Mouse (Mus musculus) cerebellum, adult 11 months (tissue): ENCODE measurements around the gene Zbtb20.

ENCODE experiments used
- DNase-seq: peaks from one replicate; pipeline ENCODE4 v3.0.0; 2022

Zbtb20 gene

DNA sequence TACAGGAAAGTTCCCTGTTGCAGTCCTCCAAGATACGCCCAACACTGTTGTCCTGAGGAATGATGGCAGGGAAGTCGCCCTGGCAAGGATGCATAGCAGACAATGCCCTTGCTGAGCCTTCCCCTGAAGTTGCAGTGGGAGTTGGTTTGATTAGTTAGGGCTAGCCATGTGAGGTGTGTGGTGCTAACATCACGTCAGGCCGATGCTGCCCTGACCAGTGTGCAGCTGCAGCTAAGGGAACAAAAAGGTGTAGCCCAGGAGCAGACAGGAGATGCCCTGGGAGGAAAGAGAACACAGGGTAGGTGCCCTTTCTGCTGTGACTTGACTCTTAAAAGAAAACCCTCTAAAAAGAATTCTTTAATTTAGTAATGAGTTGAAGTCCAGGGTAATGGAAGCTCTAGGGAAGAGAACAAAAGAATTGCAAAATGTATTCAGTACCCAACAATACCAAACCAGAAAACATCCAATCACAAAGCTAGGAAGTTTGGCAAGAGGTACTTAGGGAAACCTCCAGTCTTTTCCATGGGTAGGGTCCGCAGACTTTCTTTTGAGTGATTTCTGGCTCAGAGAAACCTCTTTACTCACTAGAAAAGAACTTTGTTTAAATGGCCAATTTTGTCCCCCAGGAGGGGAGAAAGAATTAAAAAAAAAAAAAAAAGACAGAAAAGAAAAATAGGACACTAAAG is 747.8 kb downstream of the Zbtb20 start:
- no peak for DNase-seq

DNA sequence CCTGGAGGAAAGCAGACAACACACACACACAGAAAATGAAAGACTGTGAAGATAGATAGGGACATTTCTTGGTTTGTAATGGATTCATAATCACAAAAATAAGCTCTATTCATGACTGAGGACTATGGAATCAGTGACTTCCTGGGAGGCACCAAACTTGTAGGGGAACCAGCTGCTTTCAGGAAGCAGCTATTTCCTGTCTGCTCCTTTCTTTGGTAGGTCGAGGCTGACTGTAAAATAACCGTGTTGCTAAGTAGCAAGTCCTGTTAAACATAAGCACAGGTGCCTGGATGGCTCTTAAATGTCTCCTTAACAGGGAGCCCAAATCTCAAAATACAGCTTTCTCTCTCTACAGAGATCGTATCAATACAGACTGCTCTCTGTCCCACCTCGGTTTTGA is 749.2 kb downstream of the Zbtb20 start:
- no peak for DNase-seq

DNA sequence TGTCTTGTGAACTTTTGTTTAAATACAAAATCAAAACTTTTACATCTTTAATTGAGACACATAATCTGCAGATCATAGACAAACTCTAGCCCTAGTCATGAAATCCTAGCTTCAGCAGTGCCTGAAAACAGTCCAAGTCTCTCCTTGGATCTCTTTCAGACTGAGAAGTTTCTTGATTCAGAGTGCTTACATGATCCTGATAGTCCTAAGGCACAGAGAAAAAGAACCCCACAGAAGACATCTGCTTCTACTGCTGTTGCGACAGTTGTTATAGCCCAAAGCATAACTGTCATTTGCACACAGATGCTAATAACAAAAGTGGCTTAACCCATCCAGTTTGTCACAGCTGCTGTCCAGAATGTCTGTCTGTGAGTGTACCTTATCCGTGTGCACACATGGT is 749.6 kb downstream of the Zbtb20 start:
- DNase-seq = no peak

DNA sequence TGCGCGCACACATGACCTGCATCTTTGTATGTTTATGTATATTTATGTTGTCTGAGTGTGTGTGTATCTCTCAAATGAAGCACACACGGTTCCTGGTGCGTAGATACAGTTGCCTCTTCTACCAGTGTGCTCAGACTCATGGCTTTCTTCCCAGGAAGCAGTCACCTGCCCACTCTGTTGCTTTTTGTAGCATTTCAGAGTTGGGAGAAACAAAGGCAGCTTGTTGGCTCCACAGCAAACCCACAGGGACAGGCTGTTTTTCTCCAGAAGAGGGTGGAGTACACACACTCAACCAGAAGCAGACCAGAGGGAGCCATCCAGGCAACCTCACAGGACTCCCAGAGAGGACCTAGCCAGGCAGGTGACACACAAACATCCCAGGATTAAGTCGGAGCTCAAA is 750.3 kb downstream of the Zbtb20 start:
- DNase-seq = no peak

DNA sequence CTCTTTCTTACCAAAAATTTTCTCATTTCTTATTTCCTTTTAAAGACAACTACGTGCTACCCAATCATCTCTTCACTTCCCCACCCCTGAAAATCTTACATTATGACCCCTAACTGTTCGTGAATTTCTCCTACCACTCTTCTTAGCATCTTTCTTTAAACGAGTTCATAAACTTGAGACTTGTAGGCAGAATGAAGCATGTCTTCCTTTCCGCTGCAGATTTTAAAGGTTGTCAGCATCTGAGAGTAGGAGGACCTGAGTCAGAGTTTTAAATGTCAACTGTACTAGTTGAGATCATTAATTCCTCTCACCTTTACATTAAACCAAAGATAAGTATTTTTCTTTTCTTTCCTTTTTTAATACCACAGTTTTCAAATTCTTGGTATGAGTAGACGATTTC is 753.0 kb downstream of the Zbtb20 start:
- DNase-seq = no peak

DNA sequence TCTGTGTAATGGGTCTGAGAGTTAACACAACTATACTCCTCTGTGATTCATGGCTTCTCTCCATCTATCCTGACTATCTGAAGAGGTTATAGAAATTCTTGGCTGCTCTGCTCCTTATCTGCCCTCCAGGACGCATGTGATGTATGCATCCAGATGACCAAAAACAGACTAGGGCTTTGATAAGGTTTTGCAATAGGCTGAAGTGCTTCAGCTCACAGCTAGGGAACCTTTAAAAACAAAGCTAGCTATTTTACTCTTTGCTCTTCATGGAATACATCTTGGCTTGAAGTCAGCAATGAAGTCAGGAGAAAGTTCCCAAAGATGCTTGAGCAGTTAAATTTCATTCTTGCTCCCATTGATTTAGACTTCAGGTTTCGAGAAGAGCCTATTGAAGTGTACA is 756.1 kb downstream of the Zbtb20 start:
- DNase-seq = no peak

DNA sequence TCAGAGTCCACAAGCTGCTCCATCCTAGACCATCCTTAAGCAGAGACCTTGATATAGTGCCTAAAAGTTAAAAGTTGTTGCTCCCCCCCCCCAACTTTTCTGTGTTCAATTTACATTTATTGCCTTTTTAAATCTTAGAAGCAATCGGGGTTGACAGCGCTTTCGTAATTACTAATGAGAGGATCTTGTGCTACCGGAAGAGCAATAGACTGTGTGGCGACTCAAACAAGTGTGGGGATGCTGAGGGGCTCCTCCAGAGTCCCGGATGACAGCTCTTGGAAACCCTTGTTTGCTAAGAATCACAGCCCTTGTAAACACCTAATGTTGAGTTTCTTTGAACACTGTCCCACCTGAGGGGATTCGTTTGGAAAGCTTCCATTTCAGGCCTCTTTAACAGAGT is 758.4 kb downstream of the Zbtb20 start:
- DNase-seq = no peak

DNA sequence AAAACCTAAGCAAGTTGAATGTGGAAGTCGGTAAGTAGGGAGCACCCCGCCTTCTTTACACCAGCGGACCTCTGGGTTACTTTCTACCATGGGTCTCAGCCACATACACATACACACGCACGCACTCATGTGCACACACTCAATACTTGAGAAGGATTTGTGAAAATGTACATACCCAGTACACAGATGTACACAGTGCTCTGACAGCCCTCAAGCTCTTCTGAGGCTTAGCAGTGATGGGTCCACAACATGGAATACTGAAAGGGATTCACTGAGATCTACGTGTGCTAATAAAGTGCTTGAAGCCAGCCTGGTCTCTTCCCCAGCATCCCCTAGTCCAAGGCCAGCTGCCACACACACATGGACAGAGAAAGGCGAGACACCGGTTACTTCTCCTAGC is 761.6 kb downstream of the Zbtb20 start:
- no peak for DNase-seq

DNA sequence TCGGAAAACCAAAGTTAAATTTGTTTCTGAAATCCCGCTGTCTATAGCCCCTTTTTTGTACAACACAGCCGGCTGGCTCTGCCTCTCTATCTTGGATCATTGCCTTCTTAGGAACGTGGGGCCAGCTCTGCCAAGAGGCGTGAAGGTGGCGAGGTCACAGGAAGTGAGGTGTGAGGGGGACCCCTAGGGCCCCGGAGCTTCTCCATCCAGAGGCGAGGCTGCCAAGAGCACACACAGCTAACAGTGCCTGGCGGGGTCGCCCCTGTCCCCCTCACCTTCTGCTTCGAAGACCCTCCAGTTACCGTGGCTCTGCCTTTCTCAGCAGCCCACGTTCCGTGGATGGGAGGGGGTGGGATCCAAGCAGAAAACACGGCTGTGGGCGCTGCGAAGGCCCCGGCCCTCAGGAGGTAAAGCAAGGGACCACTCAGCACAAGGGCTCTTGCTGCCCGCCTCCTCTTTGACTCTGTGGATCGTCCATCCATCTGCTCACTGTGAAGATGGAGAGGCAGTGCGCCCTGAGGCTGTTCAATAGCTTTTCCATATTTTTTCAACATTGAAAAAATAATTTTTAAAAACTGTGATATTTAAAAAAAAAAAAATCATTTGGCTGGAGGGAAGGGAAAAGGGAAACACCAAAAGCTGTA is 762.8 kb downstream of the Zbtb20 start:
- DNase-seq = peak; percentile 19

DNA sequence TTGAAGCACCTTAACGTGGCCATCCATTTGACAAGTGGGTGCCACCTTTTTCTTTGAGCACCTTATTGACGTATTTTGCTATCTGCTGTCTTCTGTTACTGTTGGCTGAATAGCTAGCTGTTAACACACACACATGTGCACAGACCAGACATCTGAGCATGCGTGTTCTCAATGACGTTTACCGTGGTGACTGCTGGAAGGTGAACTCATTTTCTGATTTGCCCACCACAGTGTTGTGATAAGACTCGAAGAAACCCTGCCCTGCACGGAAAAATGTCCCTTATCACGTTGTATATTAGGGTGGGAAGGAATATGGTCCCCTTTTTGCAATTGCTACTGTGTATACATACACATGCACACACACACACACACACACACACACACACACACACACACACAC is 765.5 kb downstream of the Zbtb20 start:
- no peak for DNase-seq

DNA sequence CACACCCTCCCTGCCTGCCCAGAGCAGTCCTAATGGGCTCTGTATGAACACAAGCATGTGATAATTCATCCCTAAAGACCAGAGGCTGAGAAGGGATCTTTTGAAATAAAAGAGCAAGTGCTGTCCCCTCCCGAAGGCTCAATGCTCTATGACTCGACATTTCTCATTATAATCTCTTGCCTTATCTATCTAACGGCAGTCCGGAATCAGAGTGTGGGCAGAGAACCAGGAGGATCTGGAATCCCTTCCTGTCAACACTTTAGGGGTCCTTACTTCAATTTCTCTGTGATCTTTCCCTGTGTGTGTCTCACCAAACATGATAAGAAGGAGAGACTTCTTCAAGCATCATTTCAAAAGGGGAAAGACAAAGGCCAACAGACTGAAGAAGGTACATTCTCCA is 770.2 kb downstream of the Zbtb20 start:
- no peak for DNase-seq

DNA sequence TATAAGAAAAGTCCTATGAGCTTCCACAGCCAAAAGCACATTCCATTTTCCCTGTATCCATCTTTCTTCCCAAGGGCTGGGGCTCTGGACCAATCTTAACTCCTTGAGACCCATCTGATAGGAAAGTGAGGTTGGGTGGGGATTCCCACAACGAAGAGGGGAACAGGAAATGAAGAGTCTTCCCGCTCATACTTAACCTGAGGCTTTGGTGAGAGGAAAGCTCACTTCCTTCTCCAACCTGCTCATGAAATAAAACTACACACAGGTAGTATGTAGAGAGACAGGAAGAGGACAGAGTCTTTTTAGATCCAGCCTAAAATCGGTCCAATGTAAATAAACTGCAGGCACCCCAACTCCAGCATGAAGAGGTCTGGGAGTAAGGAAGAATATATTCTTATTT is 771.3 kb downstream of the Zbtb20 start:
- no peak for DNase-seq

DNA sequence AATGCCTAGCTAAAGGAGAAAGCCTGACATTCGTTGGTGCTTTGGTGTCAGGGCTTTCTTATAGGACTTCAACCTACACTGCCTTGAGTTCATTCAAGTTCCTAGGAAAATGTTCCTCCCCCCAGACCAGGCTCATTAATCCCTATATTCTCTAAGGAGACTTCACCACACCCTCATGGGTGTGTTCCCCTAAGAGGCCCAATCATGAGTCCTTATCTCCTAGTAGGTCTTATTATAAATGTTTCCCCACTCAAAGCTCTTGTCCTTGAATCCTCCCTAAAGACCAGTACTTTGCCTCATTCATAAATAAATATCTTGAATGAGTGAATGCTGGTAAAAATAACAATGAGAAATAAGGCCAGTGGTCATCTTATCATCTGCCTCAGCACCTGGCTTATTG is 772.0 kb downstream of the Zbtb20 start:
- no peak for DNase-seq

DNA sequence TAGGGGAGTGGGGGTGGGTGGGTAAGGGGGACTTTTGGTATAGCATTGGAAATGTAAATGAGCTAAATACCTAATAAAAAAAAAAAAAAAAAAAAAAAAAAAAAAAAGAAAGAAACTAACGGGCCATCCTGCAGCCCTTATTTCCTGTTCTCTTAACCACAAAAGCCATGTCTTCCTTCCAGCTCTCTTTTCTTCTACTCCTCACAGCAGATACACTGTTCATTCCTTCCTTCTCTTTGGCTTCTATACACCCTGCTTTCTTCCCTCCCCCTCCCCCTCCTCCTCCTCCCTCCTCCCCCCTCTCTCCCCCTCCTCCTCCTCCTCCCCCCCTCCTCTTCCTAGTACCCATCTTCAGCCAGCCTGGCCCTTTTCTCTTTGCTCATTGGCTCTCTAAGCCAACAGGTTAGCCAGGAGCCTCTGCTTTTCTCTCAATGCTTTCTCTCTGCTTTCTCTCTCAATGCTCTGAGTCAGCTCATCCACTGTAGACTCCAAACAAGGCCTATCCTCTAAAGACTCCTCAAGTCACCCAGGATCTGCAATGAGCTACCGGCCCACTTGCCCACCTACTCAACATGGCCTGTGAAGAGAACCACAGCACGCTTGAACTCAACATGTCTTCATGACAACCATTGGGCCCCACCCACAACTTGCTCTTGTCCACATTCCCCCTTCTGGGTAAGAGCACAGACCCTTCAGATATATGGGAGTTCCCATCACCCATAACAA is 774.8 kb downstream of the Zbtb20 start:
- DNase-seq = no peak

DNA sequence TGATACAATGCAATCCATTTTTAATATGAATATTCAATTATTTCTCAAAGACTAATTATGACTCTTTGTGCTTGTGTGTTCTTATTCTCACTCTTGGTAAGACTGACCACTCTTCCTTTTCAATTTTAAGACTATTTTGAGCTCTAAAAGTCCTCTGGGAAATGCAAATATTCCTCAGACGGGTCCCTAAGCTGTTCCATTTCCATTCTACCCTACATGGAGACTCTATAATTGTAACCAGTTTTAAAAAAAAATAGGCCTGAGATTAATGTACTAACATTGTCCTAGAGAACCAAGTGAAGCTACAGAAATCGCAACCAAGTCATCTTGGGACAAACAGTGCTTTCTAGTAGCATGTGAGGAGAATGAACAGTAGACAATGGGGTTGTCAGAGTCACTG is 777.6 kb downstream of the Zbtb20 start:
- no peak for DNase-seq

DNA sequence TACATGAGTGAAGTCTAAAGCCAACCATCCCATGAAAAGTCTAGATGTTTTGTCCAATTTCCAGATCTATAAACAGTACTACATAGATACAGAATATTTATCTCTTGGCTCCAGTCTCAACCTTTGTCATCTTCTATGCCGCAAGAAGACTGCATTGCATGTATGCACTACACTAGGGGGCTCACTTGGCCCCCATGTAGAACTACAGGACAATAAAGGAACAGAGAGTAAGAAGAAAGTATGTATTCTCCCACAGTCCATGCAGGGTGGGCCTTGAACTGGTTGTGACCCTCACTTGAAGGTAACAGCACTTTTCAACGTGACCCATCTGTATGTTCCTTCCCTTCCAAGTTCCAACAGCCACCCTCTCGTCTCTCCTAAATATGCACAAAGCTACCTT is 778.6 kb downstream of the Zbtb20 start:
- DNase-seq = no peak

DNA sequence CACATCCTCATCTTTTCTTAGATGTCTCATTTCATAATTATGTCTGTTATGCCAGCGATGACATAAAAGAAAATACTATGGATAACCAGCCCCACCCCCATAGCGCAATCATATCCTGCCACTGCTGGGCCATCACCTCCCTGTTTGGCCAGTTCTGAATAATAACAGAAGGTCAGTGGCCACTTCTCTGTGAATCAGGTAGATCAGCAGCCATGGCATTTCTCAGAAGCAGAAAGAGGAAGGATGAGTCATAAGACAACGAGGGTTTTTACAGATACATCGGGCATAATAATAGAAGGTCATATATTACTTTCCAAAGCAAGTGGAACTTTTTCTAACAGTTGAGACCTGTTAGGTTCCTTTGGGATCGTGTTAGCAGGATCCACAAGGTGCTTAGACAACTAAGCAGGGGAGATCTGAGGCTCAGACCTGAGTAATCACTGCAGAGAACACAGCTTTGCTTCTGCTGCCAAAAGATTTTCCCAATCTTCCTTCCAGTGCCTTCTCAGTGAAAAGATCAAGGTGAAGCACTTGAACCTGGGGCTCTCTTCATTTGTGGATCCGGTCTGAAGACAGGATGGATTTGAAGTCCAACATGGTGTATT is 779.6 kb downstream of the Zbtb20 start:
- no peak for DNase-seq

DNA sequence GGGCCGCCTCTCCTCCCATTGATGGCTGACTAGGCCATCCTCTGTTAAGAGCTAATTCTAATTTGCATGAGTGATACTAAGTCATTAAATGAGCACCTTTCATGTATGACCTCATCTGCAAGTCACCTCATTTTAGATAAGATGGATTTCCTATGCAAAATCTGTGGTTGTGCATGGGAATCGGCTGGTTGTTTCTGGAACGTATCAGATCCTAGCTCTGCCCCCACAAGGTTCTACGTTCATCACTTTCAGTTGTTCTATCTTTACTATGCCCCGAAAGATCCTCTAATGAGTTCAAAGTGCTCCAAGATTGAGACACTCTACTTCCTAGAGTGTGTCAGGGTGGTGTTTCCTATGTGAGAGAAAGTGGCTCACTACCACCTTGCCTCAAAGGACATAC is 785.9 kb downstream of the Zbtb20 start:
- DNase-seq = no peak

DNA sequence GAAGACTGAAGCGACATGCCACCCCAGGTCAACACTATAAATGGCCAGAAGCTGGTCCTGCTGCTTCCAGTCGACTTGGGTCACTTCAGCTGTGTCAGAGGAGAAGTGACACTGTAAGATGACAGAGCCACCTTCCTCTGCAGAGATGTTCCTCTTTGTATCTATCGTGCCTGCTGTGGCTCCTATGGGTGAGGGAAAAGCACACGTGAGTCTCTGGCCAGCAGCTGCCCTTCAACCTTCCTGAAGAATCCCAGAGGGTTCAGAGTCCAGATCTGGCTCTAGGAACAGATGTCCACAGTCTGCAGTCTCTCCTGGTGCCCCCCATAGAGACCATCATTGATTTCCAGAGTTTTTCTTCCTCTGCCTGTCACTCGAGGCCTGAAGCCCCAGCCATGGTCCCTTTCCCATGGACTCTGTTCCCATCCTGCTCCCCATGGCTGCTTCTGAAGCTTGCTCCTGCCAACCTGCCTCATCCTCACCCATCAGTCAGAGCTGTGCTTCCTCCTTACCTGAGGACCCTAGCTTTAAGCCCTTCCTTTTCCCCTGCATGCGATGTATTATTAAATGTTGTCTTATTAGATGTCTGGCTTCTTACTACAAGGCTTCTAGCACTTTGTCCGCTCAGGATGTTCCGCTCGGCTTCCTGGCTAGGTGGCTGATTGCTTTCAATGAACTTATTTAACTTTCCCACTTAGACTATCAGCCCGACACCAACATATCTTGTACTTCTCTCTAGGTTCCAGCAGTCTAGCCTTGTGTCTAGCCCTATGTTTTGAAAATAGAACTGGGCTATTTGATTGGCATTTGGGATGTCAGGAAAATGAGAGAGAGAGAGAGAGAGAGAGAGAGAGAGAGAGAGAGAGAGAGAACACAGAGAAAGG is 786.7 kb downstream of the Zbtb20 start:
- no peak for DNase-seq

DNA sequence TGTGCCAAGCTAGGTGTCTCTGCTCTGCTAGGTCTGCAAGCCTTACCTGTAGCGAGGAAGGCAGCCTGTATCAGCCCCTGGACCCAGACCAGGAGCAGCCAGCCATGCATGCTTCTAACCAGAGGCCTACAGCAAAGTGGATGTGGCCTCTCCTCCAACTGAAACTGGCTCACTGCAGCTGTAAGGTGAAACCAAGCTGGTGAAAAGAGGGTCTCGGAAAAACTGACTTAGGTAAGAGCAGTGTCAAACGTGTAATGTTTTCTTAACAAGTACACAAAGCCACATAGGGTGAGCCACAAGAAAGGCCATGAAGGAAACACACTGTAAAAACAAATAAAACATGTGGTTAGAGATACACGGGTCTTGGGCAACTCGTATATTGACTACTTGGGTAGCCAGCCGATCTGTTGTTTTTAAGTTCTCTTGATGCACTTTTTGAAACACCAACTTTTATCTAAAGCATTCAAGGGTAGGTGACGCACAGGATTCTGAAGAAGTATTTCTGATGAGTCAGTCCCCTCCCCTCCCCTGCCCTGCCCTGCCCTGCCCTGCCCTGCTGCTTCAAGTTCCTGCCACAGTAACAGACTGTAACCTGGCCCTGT is 788.4 kb downstream of the Zbtb20 start, which contains the start of gene Tigit:
Tigit (minus strand) TSS at position 169 of the 602 bp plus-strand sequence.
- no peak for DNase-seq

DNA sequence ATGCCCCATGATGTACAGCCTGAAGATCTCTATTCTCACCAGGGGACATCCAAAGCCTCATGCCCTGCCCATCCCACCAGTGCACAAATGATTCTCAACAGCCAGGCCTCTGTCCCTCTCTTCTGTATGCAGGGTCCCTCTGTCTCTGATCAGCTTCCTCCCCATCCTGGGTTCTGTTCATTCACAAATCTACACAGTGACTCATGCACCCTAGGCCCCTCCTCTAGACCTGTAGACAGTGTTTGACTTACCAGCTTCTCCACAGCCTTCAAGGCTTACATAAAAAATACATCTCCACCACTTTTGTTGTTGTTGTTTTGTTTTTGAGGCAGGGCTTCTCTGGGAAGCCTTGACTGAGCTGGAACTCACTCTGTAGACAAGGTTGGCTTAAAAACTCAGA is 789.2 kb downstream of the Zbtb20 start:
- DNase-seq = no peak

DNA sequence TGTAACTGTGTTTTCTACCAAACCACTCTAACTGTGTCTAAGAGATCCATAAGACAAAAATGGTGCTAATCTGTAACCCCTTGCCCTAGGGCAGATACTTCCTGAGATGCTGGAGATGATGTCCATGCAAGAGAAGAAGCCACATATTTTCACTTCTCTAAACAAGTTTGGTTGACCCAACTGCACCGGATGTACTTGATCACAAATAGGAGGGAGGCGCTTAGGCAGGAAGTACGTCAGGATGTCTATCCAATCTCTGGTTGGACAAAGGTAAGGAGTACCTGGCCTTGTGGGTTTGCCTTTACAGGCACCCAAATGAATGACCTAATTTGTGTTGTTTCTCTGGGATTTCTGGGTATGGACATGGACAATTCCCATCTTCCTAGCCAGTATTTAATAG is 792.6 kb downstream of the Zbtb20 start:
- no peak for DNase-seq
